Mouse (Mus musculus) monocyte, adult 5-6 weeks (primary cell): ENCODE results near the gene Rprml. TPM values are rescaled to one million over a fixed set of nuclear protein-coding genes. Genes with fewer than 3 reads are reported as not detected.

Experiments
- ATAC-seq: fragments of 153-309, 156-312 bp; replicated peaks from 2 replicates; pipeline ENCODE4 v1.8.0; 2017; ENCODE audit warnings: mild to moderate bottlenecking; ENCODE audit not compliant: low TSS enrichment, insufficient number of reproducible peaks, severe bottlenecking, poor library complexity, low FRiP score
- total RNA-seq: library from RNA; stranded (forward); fragments of 200-1000, 200-491, 200-594 nt; gene quantifications from 3 replicates; pipeline ENCODE4 v1.2.3, GENCODE M21; 2017

Gene Rprml
- total RNA-seq, 1 experiment from 2014 or later, result not detected

DNA sequence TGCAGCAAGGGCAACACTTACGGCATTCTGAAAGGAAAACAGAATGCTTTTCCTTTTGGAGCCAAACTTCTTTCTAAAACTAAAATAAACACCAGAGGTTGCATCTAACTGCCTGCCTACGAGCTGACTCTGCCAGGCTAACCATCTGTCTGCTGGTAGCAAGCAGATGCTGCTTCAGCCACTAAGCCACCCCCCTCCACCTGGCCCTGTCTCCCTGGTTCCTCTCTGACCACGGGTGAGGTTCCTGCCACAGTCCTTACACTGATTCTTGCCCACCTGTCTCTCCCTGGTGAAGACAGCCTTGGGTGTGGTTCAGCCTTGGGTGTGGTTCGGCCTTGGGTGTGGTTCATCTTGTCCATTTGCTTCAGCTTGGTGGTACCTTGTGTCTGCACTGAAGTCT is 12.5 kb downstream of the Rprml start:
- no peak for ATAC-seq

DNA sequence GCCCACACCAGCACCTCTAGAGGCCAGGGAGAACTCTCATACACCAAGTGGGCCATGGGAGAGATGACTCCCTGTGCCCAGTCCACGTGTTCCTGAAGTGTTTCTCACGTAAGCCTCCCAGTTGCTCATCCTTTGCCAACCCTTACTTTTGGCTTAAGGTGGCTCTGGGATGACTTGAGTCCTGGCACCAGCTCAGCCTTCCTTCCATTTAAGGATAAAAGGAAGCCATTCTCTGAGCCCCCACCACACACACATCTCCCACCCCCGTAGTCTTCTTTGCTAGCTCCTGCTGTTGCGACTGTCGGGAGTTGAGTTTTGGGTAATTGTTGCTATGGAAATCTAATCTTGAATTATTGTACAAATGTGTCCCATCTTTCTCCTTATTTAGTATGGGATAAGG is 13.2 kb downstream of the Rprml start:
- no peak for ATAC-seq

DNA sequence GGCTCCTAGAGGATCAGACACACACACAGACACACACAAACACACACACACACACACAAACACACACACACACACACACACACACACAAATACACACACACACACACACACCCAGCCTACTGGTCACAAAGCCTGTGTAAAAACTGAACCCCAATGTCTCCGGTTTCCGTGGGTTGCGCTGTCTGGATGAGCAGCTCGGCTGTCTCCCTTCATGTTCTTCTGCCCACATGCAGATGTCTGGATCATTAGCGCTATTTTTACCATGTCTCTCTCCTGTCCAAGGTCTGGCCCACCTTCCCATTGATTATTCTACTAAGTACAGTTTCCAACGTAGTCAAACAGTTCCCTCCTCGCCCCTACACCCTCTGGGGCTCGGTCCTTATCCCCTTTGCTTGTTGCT is 13.7 kb downstream of the Rprml start:
- ATAC-seq, result no peak

DNA sequence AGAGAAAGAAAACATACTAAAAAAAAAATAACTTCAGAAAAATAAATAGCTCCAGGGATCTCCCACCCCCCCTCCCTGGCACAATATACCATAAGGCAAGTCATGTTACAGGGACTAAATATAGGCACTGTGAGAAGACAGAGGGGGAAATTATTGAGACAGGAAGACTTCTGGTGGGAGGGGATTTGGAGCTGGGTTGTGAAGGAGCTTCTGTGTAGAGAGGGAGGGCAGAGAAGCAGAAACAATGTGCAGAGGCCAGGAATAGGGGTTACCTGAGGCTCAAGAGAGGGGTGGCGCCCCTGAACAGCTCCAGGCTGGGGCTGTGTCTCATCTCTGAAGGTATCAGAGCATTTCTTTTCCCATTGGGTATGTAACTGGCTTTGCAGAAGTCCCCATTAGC is 16.3 kb downstream of the Rprml start:
- ATAC-seq, result no peak

DNA sequence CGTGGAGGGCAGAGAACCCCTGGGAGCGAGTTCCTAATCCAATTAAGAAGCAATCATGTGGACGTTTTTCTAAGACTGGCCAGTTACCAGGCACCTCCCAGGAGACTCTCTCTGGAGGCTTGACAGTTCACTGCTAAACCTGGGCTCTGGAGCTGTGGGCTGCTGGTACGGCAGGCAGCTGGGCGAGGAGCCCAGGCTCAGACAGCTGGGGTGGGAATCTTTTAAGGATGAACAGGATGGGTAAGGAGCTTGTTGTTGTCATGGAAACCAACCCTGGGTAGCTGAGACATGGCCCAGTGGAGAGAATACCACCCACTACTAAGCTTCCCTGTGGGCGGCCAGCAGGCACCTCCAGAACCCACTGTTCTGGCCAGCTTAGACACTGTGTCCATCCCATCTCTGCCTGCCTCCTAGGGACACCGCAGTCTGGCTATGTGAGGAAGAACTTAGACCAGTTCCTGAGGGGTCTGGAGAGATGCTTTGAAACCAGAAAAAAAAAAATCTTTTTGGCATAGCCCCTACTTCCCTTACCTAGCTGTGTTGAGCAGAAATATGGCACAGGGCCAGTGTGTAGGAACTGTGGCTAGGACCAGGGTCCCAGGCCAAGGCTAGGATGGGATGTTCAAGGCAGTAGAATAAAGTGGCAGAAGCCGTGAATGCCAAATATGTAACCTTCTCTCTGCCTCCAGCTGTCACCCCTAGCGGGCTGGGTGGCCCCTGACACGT is 17.0 kb downstream of the Rprml start:
- no peak for ATAC-seq

DNA sequence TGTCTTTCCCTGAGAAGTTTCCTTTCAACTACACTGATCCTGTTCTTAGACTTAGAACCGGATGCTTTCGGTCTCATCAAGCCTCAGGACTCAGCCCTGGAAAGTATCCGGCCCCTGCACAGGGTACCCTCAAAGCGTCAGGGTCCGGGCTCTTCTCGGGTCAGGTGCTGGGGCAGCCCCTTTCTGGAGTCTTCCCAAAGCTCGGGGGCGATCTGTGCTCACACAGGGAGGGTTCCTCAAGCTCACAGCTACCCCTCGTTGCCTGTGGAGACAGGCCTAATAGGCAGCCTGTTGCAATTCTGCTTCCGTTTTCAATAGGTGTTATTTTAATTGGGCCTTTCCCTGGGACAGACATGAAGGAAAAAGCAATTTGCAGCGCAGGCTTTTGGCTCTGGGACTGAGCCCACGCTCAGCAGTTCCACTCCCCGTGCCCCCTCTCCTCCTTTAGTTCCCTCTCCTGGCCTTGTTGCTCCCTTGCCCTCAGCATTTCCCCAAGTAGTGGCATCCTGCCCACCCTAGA is 17.6 kb downstream of the Rprml start:
- no peak for ATAC-seq

DNA sequence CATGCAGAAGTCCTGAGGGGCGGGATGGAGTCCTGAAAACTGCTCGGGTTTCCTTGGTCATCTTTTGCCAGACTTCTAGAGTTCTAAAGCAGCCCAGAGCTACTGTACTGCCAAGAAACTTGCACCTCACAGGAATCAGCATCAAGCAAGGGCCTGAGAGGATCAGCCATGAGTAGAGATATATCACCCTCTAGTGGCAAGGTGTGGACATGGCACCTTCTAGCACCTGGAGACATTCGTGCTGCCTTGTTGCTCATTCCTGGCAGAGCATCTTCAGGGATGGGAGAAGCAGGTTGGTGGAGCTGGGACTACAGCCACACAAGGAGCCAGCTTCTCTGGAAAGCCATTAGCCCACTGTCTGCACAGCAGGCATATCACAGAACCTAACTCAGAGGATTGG is 26.2 kb downstream of the Rprml start:
- peak; percentile 65 for ATAC-seq

DNA sequence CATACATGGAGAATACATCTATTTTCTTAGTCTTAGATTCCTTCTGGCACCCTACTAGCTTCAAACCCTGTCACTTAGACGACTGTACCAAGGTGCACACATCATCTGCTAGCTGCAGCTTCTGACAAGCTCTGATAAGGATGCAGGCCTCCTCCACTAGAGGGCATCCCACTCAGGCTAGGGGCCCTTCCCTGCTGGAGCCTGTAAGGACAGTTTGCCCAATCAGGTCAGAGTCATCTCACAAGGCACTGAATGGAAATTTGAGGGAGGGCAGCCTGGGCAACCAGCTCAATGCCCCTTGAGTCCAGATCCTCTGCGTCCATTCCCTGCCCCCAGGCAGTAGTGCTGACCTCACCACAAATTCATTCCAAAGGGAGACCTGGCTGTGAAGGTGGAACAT is 27.7 kb downstream of the Rprml start:
- ATAC-seq, result peak; percentile 25; the same call in 1 of the 2 replicates

DNA sequence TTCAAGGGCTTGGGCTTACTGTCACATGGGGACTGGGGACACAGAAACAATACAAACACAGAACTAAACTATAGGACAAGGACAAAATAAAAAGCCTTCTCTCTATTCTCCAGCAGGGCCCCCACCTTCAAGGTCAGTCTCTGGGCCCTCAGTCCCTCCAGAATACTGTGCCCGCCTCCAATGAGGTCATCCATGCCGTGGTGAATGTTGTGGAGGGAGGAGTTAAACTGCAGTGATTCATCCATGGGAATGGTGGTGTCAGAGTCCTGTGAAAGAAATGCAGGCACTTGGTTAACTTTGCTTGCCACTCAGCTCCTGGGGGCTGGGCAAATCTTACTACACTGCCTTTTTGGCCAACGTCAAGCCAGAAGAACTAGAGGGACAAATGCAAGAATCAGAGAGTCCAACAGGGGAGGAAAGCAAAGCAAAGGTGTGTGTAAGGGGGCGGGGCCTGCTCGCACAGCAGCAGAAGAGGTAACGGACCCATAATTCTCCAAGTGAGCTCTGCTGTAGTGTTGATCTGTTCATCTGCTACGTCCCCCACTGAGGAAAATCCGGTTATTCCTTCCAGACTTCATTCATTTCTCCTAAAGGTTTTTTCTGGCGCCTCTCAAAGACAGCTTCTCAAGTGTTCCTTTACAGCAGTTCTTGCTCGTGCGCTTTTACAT is 34.4 kb downstream of the Rprml start:
- ATAC-seq, result no peak

DNA sequence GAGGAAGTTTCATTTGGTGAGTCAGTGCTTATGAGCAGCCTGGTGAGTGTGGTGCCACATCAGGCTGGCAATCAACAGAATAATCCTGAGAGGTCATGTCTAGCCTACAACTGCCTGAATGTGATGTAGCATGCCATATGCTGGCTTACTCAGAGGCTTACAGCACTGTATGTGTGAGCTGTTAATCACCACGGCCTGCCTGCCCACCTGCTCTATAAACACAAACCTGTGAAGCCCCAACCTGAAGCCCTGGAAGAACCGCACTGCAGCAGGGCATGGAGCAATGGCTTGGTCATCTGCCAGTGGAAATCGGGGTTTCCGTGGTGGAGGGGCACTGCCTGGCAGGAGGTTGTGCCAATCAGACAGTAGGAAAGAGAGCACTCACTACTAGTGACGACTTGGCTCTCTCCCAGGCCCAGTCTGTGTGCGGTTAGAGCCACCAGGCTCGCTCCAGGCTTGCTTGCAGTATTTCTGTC is 35.9 kb downstream of the Rprml start:
- no peak for ATAC-seq

DNA sequence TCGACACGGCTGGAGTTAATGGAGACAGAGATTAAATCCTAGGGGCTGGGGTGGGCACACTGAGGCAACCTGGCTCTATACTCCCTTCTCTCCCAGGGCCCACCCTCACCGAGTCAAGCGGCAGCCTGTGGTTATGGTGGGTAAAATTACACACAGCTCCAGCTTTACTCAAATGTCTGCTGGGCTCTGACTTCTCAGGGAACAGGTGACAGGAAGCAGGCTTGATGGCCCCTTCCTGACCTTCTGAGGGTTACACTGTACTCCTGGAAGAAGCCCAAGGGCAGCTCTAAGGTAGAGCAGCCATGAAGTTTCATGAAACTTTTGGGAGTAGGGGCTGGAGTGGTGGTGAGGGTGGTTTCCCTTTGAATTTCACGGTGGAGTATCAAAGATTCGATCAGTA is 37.3 kb downstream of the Rprml start:
- no peak for ATAC-seq

DNA sequence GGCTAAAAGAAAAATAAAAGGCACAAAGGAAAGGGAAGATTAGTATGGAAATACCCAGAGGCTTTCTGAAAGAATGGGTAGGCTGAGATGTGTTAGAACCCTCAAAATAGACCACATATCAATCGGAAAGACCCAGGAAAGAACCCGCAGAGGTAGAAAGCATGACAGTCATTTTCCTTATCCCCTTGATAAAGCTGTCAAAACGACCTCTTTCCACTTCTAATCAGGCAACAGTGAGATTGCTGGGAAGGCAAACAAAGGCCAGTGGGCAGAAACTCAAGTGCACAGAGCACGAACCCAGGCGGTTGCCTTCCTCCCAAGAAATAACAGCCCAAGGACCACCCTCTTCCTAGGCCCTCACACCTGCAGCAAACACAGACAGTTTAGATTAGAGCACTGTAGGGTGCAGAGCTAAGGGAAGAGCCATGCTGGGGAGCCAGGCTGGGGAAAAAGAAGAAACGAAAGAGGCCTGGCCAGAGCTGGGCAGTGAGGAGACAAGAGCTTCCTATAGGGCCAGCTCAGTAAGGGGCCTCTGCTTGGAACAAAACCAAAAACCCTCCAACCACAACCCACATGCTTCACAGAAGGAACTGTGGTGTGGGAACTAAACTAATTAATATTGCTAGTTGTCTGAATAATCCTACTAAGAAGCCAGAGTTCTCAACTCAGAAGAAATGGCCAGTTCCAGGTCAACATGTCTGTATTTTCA is 39.1 kb downstream of the Rprml start:
- ATAC-seq, result no peak; the same call in 1 of the 2 replicates

DNA sequence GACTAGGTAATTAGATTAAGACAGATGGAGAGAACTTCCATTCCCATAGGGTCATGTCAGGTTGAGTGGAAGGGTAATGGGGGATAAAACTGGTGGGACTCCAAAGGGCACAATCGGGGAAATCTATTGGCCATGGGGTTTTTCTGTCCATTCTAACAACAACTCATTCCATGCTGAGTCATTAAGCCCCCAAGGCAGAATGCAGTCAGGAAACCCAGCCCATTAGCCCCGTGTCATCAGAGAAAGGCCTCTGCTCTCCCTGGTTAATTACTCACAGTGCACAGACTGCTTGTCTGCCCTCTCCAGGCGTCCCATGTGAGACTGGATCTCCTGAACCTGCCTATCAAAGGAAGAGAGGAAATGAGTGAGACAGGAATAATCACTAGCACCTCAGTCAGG is 39.6 kb downstream of the Rprml start:
- no peak for ATAC-seq

DNA sequence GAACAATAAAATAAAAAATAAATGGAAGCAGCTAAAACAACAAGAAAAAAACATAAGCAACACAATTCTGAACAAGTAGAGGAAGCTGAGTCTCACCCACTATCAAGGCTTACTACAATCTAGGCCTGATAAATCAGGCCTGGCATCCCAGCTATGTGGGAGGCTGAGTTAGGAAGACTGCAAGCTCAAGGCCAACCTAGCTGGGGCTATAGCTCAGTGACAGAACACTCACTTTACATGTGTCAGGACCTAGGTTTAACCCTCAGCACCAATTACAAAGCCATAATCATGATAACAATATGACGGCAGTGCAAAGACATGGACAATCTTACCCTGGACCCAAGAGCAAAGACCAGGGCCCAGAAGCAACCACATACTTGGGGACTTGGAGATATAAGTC is 41.7 kb downstream of the Rprml start:
- ATAC-seq, result no peak

DNA sequence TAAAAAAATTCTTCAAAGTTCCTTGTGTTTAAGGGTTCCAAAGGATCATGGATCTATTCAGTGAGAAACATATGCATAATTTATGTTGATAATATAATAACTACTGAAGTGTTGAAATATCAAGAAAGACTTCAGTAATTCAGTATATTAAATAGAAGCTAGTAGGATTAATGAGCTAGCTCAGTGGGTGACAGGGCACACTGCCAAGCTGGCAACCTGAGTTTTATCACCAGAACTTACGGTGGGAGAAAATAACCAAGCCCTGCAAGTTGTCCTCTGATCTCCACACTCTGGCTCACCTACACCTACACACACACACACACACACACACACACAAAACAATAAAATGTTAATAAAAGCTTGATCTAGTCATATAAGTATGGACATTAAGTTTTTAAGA is 43.9 kb downstream of the Rprml start:
- ATAC-seq, result no peak

DNA sequence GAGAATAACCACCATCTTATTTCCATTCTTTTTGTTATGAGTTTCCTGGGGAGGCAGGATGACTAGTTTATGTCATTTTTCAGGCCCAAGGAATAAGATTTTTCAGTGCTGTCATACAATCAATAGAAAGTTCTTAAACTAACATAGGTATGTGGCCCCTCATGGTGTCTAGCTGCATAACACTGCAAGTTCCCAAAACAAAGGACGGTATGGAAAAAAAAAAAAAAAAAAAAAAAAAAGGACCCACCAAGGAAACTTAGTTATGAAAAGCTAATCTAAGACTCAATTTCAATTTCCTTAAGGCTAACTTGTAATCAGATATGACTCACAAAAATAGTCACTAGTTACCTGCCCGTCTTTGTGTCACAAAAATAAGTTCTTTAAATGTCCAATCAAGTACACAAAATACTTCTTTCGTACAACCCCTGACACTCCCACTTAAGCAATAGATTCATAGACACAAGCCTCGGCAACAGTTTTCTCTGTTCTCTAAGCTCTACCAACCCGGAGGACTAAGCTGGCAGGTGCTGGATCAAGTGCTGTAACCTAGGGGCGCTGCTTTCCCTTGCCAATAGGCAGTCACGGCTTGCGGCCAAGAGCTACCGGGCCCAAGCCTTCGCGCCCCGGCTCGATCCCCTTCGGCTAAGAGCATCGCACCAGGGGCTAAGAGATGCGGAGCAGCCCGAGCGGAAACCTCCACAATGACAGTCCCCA is 47.6 kb downstream of the Rprml start:
- ATAC-seq, result peak; percentile 33

DNA sequence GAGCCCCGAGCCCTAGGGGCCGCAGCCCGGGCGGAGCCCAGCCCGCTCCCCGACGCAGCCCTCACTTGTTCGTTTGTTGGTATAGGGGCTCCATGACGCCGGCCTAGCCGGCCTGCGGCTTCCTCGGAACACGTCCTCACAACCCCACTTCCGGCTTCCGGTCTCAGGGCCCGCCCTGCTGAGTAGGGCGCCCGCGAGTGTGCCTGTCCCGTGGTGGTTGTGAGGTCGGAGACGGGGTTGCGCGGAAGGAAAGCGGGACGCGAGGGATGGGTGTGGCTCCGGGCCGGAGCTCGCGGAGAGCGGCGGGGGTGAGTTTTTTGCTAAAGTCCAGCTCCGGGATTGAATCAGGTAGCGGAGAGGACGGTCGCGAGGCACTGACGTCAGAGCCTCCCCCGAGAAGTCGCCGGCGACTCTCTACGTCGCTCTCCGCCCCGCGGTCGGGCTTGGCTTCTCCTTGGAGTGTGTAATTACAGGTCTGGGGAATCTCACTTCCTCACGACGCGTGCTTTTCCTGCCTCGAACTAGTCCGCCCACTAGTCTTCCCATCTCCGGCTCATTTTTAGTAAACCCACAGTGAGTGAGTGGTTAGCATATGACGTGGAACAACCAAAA is 48.3 kb downstream of the Rprml start, which contains the start of gene Gosr2:
TSS of gene Gosr2 (minus strand) at position 334 of the 612 bp plus-strand sequence.
- peak; percentile 86 for ATAC-seq

DNA sequence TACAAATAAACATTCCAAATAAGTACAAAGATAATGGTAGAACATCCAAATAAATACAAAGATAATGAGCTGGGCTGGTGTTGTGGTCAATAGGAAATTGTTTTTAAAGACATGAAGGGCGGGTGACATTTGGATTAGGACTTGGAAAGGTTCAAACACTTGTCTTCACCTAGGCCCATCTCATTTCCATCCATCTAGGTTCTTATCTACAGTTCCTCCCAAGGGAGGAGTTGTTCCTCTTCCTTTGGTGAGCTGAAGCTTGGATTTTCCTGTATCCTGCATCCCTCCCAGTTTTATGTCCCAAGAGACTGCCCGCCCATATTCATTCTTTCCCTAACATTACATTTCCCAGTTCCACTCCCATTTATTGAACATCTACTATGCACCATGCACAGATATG is 48.9 kb downstream of the Rprml start:
- no peak for ATAC-seq
